Mouse (Mus musculus): Measurements from ENCODE around the gene Cfap100.
A peak's percentile ranks its signal among the peaks of the same experiment; 100 is the strongest.

Gene Cfap100

GRCm38 (mm10) chr6:90457421-90457820 is 28.8 kb upstream of the Cfap100 start:
- no peak for DNase-seq (ENCODE audit: low read depth)

- DNase-seq (ENCODE audit: low read depth): no peak
These were observed 25.2 kb upstream of the Cfap100 start for GRCm38 (mm10) chr6:90453751-90454150.

- DNase-seq (ENCODE audit: low read depth): no peak
These were observed 24.0 kb upstream of the Cfap100 start for GRCm38 (mm10) chr6:90452603-90453002.

GRCm38 (mm10) chr6:90451512-90451911 is 22.9 kb upstream of the Cfap100 start:
- DNase-seq (ENCODE audit: low read depth): no peak

- no peak for DNase-seq (ENCODE audit: low read depth)
These were observed 22.1 kb upstream of the Cfap100 start for GRCm38 (mm10) chr6:90450697-90451096.

- DNase-seq (ENCODE audit: low read depth): no peak
These were observed 21.6 kb upstream of the Cfap100 start for GRCm38 (mm10) chr6:90450179-90450578.

- no peak for DNase-seq (ENCODE audit: low read depth)
These were observed 18.3 kb upstream of the Cfap100 start for GRCm38 (mm10) chr6:90446883-90447282.

- DNase-seq (ENCODE audit: low read depth): no peak
These were observed 8.4 kb upstream of the Cfap100 start for GRCm38 (mm10) chr6:90437041-90437440.

GRCm38 (mm10) chr6:90436192-90436907 is 7.8 kb upstream of the Cfap100 start:
- no peak for DNase-seq (ENCODE audit: low read depth)

GRCm38 (mm10) chr6:90435195-90435618 is 6.6 kb upstream of the Cfap100 start:
- DNase-seq (ENCODE audit: low read depth): peak; percentile 25

- DNase-seq (ENCODE audit: low read depth): no peak
These were observed 6.1 kb upstream of the Cfap100 start for GRCm38 (mm10) chr6:90434687-90435086.

GRCm38 (mm10) chr6:90431487-90431886 is 2.9 kb upstream of the Cfap100 start:
- no peak for DNase-seq (ENCODE audit: low read depth)

- DNase-seq (ENCODE audit: low read depth): no peak
These were observed 1.3 kb upstream of the Cfap100 start for GRCm38 (mm10) chr6:90429911-90430310.

- no peak for DNase-seq (ENCODE audit: low read depth)
These were observed 2.6 kb downstream of the Cfap100 start for GRCm38 (mm10) chr6:90426003-90426402.

GRCm38 (mm10) chr6:90425361-90425760 is 3.2 kb downstream of the Cfap100 start:
- DNase-seq (ENCODE audit: low read depth): no peak

- peak; percentile 76 for DNase-seq (ENCODE audit: low read depth)
These were observed 6.0 kb downstream of the Cfap100 start for GRCm38 (mm10) chr6:90422565-90422964.

GRCm38 (mm10) chr6:90411926-90412325 is 16.7 kb downstream of the Cfap100 start:
- DNase-seq (ENCODE audit: low read depth): no peak

- DNase-seq (ENCODE audit: low read depth): no peak
These were observed 17.6 kb downstream of the Cfap100 start for GRCm38 (mm10) chr6:90410972-90411371.

GRCm38 (mm10) chr6:90408632-90409031 is 20.0 kb downstream of the Cfap100 start:
- DNase-seq (ENCODE audit: low read depth): no peak

GRCm38 (mm10) chr6:90397291-90397690 is 31.3 kb downstream of the Cfap100 start:
- no peak for DNase-seq (ENCODE audit: low read depth)

GRCm38 (mm10) chr6:90395751-90396150 is 32.8 kb downstream of the Cfap100 start:
- no peak for DNase-seq (ENCODE audit: low read depth)

GRCm38 (mm10) chr6:90393948-90394347 is 34.6 kb downstream of the Cfap100 start:
- DNase-seq (ENCODE audit: low read depth): no peak

- no peak for DNase-seq (ENCODE audit: low read depth)
These were observed 38.0 kb downstream of the Cfap100 start for GRCm38 (mm10) chr6:90390629-90391028.

- no peak for DNase-seq (ENCODE audit: low read depth)
These were observed 47.1 kb downstream of the Cfap100 start for GRCm38 (mm10) chr6:90381465-90381864.

Measured in c-Kit-positive CD71-negative TER-119-negative erythroid progenitor cells, embryonic 14.5 days (primary cell).